Mouse (Mus musculus) macrophage (primary cell): ENCODE measurements around the gene Gimap8. TPM values are rescaled to one million over a fixed set of nuclear protein-coding genes. Genes with fewer than 3 reads are reported as not detected.
"Not testable (repeated sequence)": the region's sequence is repeated elsewhere in the genome, so short reads cannot be mapped to it uniquely, and the experiment has no call there.

Experiments used
- H3K27ac ChIP-seq: fragments of 350-480 bp; formaldehyde crosslinking; 2 replicates; pipeline ENCODE4 v1.9.0; 2021
- H3K36me3 ChIP-seq: fragments of 350-480 bp; formaldehyde crosslinking; 2 replicates; pipeline ENCODE4 v1.9.0; 2021; ENCODE audit errors: inconsistent target
- H3K4me3 ChIP-seq: fragments of 350-480 bp; formaldehyde crosslinking; 2 replicates; pipeline ENCODE4 v1.9.0; 2021; ENCODE audit errors: inconsistent target
- H3K79me2 ChIP-seq: fragments of 350-480 bp; formaldehyde crosslinking; 2 replicates; pipeline ENCODE4 v1.9.0; 2021; ENCODE audit errors: inconsistent target
- WGBS: methylation state at CpG from one replicate; pipeline ENCODE4 v1.1.7; 2026; ENCODE audit warnings: inconsistent platforms; ENCODE audit not compliant: missing documents; 5-methylcytosine and 5-hydroxymethylcytosine counted together
- polyA plus RNA-seq: library from polyadenylated mRNA; stranded (reverse); fragments of 250-400 nt; gene quantifications from 3 replicates; pipeline ENCODE4 v1.2.4, GENCODE M21; 2018; ENCODE audit warnings: inconsistent platforms

Gene Gimap8
- polyA plus RNA-seq, 1 experiment from 2014 or later = 0.19 TPM

DNA sequence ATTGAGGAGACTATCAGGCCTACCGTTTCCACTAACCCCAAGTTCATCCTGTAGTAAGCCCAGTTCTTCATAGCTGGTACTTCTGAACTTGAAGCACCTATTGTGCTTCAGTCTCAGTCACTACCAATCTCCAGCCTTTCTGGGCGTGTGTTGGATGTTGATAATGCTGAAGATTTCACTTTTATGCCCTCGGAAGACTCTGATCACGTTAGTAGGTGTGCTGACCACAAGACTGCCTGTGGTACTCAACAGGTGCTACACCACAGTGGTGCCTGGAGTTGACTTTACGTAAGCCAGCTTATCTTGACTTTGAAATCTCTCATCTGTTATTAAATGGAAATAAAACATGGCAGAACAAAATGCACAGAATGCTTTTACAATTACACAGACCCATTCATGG is 33.4 kb downstream of the Gimap8 start:
- H3K27ac ChIP-seq = no peak overlapping the region
- 85% methylated on average over 5 of the region's 5 CpGs for WGBS
- H3K4me3 ChIP-seq = no peak overlapping the region

DNA sequence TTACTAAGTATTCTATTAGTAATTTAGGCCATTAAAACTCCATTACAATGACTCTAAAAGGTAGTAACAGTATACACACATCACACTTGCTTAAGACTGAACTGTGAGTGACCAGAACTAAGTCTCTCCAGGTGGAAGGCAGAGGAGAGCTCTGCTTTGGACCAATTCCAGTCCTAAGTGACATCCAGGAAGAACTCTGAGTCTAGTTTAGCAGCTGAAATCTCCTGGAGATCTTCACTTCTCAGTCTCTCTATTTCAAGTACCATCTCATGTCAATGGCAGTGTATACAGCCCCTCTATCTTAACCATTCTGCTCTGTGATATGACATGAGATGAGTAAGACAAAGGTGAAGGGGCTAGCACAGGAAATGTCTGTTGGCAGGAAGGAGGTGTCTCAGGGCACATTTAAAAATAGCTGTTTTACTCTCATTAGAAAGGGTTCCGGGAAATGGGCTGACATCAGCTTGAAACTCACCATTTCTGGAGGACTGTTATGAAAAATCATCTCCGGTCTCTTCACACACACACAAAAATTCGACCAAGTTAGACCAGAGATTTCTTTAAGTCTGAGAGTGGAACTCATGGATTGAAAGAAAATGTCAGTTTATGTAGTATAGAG is 34.5 kb downstream of the Gimap8 start:
- WGBS = 29% methylated on average over 3 of the region's 3 CpGs
- H3K4me3 ChIP-seq = no peak overlapping the region
- no peaks in the 10 kb centered on the region for H3K79me2 ChIP-seq
- no peaks in the 10 kb centered on the region for H3K36me3 ChIP-seq
- H3K27ac ChIP-seq = no peak overlapping the region

More for the DNA sequence above, 33.4 kb downstream of the Gimap8 start:
- H3K36me3 ChIP-seq = no peaks in the 10 kb centered on the region
- H3K79me2 ChIP-seq = no peaks in the 10 kb centered on the region

DNA sequence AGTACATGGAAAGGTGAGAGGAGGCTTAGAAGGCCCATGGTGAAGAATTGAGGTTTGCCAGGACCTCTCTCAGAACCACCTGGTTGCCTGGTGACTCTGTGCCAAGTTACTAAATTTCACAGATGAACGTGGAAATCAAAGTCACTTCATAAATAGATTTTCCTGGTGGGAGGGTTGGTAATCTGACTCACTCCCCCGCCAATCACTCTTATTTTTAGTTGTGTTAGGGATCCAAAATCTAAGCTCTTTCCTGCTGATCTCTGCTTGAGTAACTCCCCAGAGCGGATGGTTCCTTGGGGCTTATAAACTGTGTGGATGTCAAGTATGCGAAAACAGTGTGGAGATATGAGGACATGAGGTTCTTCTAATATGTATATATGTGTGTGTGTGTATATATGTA is 35.2 kb downstream of the Gimap8 start:
- WGBS = 76% methylated on average over 4 of the region's 4 CpGs
- no peaks in the 10 kb centered on the region for H3K36me3 ChIP-seq
- H3K4me3 ChIP-seq = no peak overlapping the region
- H3K27ac ChIP-seq = no peak overlapping the region
- H3K79me2 ChIP-seq = no peaks in the 10 kb centered on the region

DNA sequence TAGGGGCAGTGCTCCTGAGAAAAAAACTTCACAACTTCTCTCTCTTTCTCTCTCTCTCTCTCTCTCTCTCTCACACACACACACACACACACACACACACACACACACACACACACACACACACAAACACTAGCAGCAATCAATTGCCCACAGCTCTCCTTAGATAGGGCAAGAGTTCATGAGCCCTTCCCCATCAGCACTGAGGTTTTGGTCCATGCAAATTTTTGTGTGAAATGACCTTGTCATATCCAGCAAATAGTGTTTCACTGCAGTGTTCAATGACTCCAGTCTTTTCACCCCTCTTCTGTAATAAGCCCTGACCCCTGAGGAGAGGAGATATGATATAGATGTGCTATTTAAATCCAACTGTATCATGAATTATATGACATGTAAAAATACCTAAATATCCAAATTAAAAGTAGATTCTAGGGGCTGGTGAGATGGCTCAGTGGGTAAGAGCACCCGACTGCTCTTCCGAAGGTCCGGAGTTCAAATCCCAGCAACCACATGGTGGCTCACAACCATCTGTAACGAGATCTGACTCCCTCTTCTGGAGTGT is 36.3 kb downstream of the Gimap8 start:
- not testable (repeated sequence) for H3K79me2 ChIP-seq, H3K27ac ChIP-seq, H3K4me3 ChIP-seq, H3K36me3 ChIP-seq
- WGBS = no CpG with 5 or more reads among the region's 4 CpGs

DNA sequence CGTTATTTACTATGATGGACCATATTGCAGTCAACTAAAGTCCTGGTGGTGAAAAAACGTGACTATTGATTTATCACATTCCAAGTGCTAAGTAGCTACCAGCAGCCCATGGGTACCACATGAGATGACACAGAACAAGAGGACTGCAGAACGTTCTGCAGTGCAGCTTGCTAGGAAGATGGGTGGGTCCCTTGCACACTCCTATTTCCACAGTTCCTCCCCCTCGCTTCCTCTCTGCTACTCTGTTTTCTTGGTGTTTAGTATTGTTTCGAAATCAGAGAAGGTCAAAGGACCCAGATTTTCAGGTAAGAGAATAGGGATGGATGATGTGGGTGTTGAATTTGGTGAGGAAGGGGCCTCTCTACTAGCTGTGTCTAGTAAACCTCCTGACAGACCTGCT is 37.3 kb downstream of the Gimap8 start, which contains the start of gene Gimap4:
TSS of gene Gimap4 (plus strand) at position 231 of the 400 bp plus-strand sequence.
- no peaks in the 10 kb centered on the region for H3K79me2 ChIP-seq
- H3K4me3 ChIP-seq = no peak within 1 kb of the TSS
- no peaks in the 10 kb centered on the region for H3K36me3 ChIP-seq
- H3K27ac ChIP-seq = no peak within 1 kb of the TSS
- 53% methylated on average over 5 of the region's 5 CpGs for WGBS

DNA sequence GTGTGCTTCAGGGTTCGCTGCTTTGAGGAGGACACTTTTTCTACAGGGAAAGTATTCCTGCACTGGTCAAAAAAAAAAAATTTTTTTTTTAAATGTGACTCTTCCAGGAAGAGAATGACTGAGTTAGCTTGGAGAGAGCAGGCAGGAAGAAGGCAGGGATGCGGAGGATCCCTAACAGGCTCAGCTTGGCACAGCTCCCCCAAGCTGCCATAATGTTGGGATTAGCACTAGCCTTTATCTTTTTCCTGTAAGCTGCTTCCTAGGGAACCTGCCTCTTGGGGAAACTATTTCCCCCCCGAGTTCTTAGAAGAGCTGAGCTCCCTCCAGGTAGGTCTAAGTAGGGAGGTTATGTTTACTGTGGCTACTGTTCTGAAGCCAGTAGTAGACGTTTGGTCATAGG is 37.8 kb downstream of the Gimap8 start:
- Histone ChIP-seq H3K4me3 (no peak overlapping the region), H3K27ac (no peak overlapping the region), H3K79me2 (no peaks in the 10 kb centered on the region), H3K36me3 (no peaks in the 10 kb centered on the region)
- 61% methylated on average over 4 of the region's 4 CpGs for WGBS

DNA sequence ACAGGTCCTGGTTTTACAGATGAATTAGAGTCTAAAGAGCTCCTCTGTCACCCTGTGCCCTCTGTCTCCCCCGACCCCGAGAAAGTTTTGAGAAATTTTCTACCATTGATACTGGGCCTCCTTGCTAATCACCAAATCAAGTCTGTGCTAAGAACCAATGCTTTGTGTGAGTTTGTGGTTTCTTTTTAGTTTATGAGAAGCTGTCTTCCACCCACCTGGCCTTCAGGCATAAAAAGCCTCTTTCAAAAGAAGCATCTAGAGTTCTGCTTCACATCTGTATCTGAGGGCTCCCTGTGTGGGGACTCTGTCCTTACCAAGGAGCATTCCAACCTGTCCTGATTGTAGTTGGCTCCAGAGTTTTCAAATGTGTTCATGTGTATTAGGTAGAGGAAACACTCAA is 38.2 kb downstream of the Gimap8 start:
- no peak overlapping the region for H3K27ac ChIP-seq
- WGBS = 78% methylated on average over 2 of the region's 2 CpGs
- H3K4me3 ChIP-seq = no peak overlapping the region
- no peaks in the 10 kb centered on the region for H3K79me2 ChIP-seq
- no peaks in the 10 kb centered on the region for H3K36me3 ChIP-seq

DNA sequence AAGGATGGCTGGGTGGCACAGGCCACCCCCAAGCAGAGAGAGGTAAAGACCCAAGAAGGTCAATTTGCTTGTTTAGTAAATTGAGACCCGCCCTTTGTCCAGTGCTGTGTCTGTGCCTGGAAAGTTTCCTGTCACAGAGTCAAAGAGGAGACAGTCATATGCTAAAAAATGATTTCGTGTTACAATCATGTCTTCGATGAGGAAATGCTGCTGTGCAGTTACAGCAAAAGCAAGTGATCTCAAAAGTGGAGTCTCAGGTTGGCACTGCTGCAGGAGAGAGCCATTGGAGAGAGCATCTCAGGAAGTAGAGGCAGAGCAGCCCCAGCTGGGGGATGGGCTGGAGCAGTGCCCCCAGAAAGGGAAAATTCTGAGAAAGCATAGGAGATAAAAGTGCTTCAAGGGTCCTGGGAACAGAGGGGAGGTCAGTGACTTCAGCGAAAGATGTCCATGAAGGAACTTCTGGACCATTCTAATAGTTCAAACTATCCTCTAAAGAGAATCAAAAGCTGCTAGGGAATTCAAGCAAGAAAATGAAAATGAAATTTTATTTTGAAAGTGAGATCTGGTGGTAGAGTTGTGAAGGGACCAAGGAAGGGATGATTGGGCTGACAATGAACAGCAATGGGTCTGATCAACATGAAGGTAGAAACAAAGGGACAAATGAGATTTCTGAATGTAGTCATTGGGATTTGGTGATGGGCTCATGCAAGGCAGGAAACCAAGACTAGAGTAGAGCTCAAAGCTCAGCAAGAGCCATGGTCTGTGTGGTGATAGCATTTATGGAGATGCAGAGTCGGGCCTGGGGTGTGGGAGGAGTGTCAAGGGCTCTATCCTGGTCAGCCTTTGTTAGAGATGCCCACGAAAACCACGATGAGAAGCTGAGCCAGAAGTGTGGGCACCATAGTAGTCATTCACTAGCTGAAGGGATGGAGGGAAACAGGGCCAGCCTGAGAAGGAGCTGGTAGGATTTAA is 38.9 kb downstream of the Gimap8 start:
- Histone ChIP-seq H3K27ac (no peak overlapping the region), H3K36me3 (no peaks in the 10 kb centered on the region), H3K4me3 (no peak overlapping the region), H3K79me2 (no peaks in the 10 kb centered on the region)
- WGBS = 68% methylated on average over 7 of the region's 7 CpGs

DNA sequence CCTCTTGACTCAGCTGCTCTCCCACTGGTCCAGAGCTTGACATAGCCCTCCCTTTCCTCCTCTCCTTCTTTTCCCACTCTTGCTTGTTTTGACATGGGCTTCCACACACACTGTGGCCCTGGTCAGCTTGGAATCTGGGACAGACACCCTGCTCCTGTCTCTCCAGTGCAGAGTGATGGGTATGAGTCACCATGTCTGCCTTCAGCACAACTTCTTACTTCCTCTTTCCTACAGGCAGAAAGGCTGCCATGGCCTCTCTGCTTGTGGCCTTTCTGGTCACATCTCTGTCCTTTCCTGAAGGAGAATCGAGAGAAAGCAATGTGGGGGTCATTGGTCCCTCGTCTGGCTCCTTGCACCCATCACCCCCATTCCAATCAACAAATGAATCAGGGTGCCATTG is 40.0 kb downstream of the Gimap8 start:
- Histone ChIP-seq H3K79me2 (no peaks in the 10 kb centered on the region), H3K4me3 (no peak overlapping the region), H3K36me3 (no peaks in the 10 kb centered on the region), H3K27ac (no peak overlapping the region)
- 13% methylated on average over 2 of the region's 2 CpGs for WGBS

DNA sequence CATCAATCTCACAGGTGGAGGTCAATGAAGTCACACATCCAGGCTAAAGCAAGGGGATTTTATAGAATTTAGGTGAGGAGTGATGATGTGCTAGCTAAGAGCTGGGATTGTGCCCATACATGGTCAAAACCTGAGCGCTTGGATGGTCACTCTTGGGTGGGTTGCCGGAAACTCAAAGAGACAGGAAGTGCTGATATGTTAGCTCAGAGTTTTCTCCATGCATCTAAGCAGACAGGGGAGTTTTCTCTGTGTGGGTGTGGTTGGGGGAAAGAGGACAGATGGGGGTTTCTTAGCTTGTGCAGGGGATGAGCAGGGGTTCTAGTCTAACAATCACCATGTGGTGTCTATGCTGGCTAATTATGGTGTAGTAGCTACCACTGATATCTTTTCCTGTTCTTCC is 42.3 kb downstream of the Gimap8 start:
- no peak overlapping the region for H3K27ac ChIP-seq
- H3K36me3 ChIP-seq = no peaks in the 10 kb centered on the region
- 87% methylated on average over 2 of the region's 2 CpGs for WGBS
- no peaks in the 10 kb centered on the region for H3K79me2 ChIP-seq
- H3K4me3 ChIP-seq = no peak overlapping the region

DNA sequence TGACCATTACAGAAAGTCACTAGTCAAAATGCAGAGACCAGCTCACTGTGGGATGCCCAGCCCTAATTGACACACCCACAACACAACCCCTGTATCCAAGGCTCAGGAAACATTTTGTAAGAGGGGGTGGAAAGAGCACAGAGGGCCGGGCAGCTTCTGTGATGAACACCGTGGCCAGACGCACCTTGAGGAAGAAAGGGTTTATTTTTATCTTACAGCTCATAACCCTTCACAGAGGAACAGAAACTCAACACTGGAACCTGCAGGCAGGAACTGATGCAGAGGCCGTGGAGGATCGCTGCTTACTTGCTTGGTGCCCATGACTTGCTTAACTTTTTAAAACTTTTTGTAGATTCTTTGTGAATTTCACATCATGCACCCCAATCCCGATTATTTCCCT is 45.9 kb downstream of the Gimap8 start:
- H3K27ac ChIP-seq = no peak overlapping the region
- no peak overlapping the region for H3K4me3 ChIP-seq
- no peaks in the 10 kb centered on the region for H3K36me3 ChIP-seq
- WGBS = 42% methylated on average over 6 of the region's 6 CpGs
- H3K79me2 ChIP-seq = no peaks in the 10 kb centered on the region

DNA sequence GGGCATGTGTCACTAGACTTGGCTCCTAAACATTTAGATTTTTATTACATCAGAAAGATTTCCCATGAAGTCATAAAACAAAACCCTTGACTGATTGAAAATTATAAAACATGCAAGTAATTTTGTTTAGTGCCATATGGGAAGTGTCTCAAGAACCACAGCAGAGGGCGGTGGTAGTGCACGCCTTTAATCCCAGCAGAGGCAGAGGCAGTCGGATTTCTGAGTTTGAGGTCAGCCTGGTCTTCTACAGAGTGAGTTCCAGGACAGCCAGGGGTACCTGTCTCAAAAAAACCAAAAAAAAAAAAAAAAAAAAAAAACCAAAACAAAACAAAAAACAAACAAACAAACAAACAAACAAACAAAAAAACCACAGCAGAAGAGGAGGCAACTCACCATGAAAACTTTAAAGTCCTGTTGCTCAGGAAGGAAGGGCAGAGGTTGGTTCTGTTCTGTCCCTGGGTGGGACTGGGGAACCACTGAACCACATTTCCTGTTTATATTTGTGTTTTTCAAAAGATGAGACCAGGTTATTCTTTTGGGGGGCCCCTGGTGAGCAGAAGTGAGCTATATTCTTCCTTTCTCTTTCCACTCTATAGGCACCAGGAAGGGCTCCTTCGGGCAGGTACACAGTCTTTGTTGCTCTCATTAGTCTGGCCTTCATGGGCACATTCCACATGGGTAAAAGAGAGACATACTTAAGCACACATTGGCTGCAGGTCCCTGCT is 50.0 kb downstream of the Gimap8 start:
- WGBS = 96% methylated on average over 4 of the region's 4 CpGs
- Histone ChIP-seq H3K27ac (no peak overlapping the region), H3K36me3 (no peaks in the 10 kb centered on the region), H3K79me2 (no peaks in the 10 kb centered on the region), H3K4me3 (no peak overlapping the region)

DNA sequence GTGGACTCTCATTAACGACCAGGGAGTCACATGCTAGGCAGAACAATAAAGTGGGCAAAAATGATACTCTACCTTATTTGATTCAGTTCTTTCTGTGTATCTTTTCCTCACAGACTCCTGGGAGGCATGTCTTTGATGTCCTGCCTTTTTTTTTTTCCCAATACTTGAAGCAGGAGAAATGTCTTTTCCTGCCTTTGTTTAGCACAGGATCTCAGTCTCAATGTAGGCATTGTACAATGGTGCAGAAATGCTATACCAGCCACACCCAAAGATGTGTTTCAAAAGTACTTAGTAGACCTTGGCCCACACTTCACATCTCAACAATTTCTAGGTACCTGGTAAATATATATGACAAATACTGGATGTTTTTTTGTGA is 50.5 kb downstream of the Gimap8 start:
- no peaks in the 10 kb centered on the region for H3K36me3 ChIP-seq
- whole genome bisulfite sequencing = 94% methylated on average over 1 of the region's 1 CpGs
- H3K27ac ChIP-seq = no peak overlapping the region
- H3K4me3 ChIP-seq = no peak overlapping the region
- H3K79me2 ChIP-seq = no peaks in the 10 kb centered on the region

DNA sequence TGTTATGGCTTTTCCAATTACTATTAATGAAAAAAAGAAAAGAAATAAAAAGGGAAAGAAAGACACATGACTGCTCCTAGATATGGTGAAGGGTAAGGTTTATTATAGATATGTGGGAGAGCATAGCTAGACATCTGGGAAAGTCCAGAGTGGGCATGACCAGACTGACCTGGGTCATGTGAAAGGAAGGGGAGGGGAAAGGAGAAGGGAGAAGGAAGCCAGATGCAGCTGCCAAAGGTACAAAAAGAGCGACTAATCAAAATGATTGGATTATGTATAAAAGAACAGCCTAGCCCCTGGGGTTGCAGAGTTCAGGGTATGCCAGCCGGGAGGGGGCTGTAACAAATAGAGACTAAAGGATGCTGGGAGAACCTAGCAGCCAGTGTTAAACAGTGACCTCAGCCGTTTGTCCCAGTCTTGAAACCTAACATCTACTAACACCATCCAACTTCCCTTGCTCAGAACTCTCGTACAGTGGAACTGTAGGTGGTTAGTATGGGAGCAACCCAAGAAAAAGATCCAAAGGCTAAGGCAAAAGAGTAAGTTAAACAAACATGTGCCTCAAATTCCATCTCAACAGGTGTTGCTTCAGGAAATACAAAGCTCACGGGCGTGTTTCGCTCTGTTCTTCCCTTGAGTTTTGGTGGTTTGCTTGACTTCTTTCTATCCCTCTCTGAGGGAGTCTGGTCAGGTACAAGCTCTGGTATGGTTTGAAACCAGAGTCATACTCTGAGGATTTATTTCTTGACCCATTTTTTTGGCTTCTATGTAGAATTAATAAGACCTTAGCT is 51.2 kb downstream of the Gimap8 start:
- Histone ChIP-seq H3K27ac (no peak overlapping the region), H3K79me2 (no peaks in the 10 kb centered on the region), H3K4me3 (no peak overlapping the region), H3K36me3 (no peaks in the 10 kb centered on the region)
- WGBS = 60% methylated on average over 7 of the region's 7 CpGs
